Mouse (Mus musculus) cerebellum, adult 9-10 months (tissue): ENCODE measurements at regions not wholly inside any gene's neighbourhood (a gene's known extent, or its start where the extent isn't known, plus 50 kb on each side); places are given as distances from the start of the nearest gene placed in this dataset.
A peak's percentile ranks its signal among the peaks of the same experiment; 100 is the strongest.
"Not testable (repeated sequence)": the region's sequence is repeated elsewhere in the genome, so short reads cannot be mapped to it uniquely, and the experiment has no call there.

Source experiments
- DNase-seq: peaks from one replicate; pipeline ENCODE4 v3.0.0; 2022

GRCm38 (mm10) chr1:157756977-157757376, 250.4 kb downstream of the Sec16b start:
- no peak for DNase-seq

GRCm38 (mm10) chr1:157758337-157758736, 251.8 kb downstream of the Sec16b start:
- no peak for DNase-seq

GRCm38 (mm10) chr1:157768201-157768600, 261.7 kb downstream of the Sec16b start:
- no peak for DNase-seq

- DNase-seq: no peak
Observed at GRCm38 (mm10) chr1:157797711-157798110, 291.2 kb downstream of the Sec16b start.

- no peak for DNase-seq
Observed at GRCm38 (mm10) chr1:157798561-157799553, 292.3 kb downstream of the Sec16b start.

- no peak for DNase-seq
Observed at GRCm38 (mm10) chr1:157801151-157801550, 294.6 kb downstream of the Sec16b start.

GRCm38 (mm10) chr1:157804229-157804628, 297.7 kb downstream of the Sec16b start:
- no peak for DNase-seq

GRCm38 (mm10) chr1:157806296-157806695, 299.8 kb downstream of the Sec16b start:
- no peak for DNase-seq

- no peak for DNase-seq
Observed at GRCm38 (mm10) chr1:157809674-157810471, 303.3 kb downstream of the Sec16b start.

GRCm38 (mm10) chr1:157810657-157811056, 304.1 kb downstream of the Sec16b start:
- DNase-seq: no peak

GRCm38 (mm10) chr1:157827966-157828365, 321.4 kb downstream of the Sec16b start:
- DNase-seq: peak; percentile 25

GRCm38 (mm10) chr1:157831511-157831910, 325.0 kb downstream of the Sec16b start:
- peak; percentile 76 for DNase-seq

- DNase-seq: no peak
Observed at GRCm38 (mm10) chr1:157872775-157873174, 366.2 kb downstream of the Sec16b start.

GRCm38 (mm10) chr1:157875006-157875405, 368.5 kb downstream of the Sec16b start:
- no peak for DNase-seq

GRCm38 (mm10) chr1:157877117-157877516, 370.6 kb downstream of the Sec16b start:
- DNase-seq: not testable (repeated sequence)

- DNase-seq: no peak
Observed at GRCm38 (mm10) chr1:157887146-157887545, 380.6 kb downstream of the Sec16b start.

GRCm38 (mm10) chr1:157888573-157888972, 382.0 kb downstream of the Sec16b start:
- DNase-seq: no peak

- no peak for DNase-seq
Observed at GRCm38 (mm10) chr1:157906168-157906567, 399.6 kb downstream of the Sec16b start.

- DNase-seq: no peak
Observed at GRCm38 (mm10) chr1:157937800-157938348, 418.3 kb downstream of the Brinp2 start.

GRCm38 (mm10) chr1:157939516-157939915, 416.6 kb downstream of the Brinp2 start:
- DNase-seq: no peak

GRCm38 (mm10) chr1:157940331-157940758, 415.8 kb downstream of the Brinp2 start:
- DNase-seq: no peak

GRCm38 (mm10) chr1:157957506-157957905, 398.6 kb downstream of the Brinp2 start:
- DNase-seq: no peak

- DNase-seq: no peak
Observed at GRCm38 (mm10) chr1:157964461-157964860, 391.7 kb downstream of the Brinp2 start.
